Mouse (Mus musculus): Measurements from ENCODE around the gene Pnpla7. TPM values are rescaled to one million over a fixed set of nuclear protein-coding genes. Genes with fewer than 3 reads are reported as not detected.

The Pnpla7 gene
- polyA plus RNA-seq, 1 experiment from 2014 or later: 8.2 TPM

- ATAC-seq (ENCODE audit: insufficient number of reproducible peaks, insufficient read depth, low FRiP score, low TSS enrichment, low read depth): no peak
These were observed 123.1 kb downstream of the Pnpla7 start for GRCm38 (mm10) chr2:25098956-25099355.

GRCm38 (mm10) chr2:25099703-25100102 lies 123.9 kb downstream of the Pnpla7 start:
- H3K36me3 ChIP-seq: no peaks in the 10 kb centered on the region
- peaks cover 5% of the 10 kb centered on the region; the same call in 1 of the 2 replicates for H3K4me1 ChIP-seq (replicated peaks)
- H3K27ac ChIP-seq: no peak overlapping the region
- no peak for ATAC-seq (ENCODE audit: insufficient number of reproducible peaks, insufficient read depth, low FRiP score, low TSS enrichment, low read depth)
- no peaks in the 10 kb centered on the region for H3K9me3 ChIP-seq
- H3K27me3 ChIP-seq: peaks cover 17% of the 10 kb centered on the region
- no peak overlapping the region for H3K9ac ChIP-seq (replicated peaks)
- 69% methylated on average over 3 of the region's 3 CpGs for WGBS
- no peak overlapping the region for H3K4me3 ChIP-seq (replicated peaks)
- H3K4me2 ChIP-seq: no peak overlapping the region

More at GRCm38 (mm10) chr2:25098956-25099355, 123.1 kb downstream of the Pnpla7 start:
- H3K27me3 ChIP-seq: peaks cover 25% of the 10 kb centered on the region
- H3K27ac ChIP-seq: no peak overlapping the region
- no peaks in the 10 kb centered on the region for H3K9me3 ChIP-seq
- H3K4me1 ChIP-seq (replicated peaks): peaks cover 6% of the 10 kb centered on the region; the same call in 1 of the 2 replicates
- H3K36me3 ChIP-seq: no peaks in the 10 kb centered on the region
- H3K9ac ChIP-seq (replicated peaks): no peak overlapping the region; the same call in 1 of the 2 replicates
- 46% methylated on average over 5 of the region's 5 CpGs for WGBS
- H3K4me3 ChIP-seq (replicated peaks): no peak overlapping the region
- no peak overlapping the region for H3K4me2 ChIP-seq

Small RNA genes lying within 50 kb of the gene (microRNA-seq; reads per million reads assigned to microRNA genes)
- gene Gm22875: not detected
- gene Gm24328: not detected
- not detected for gene Mir7664

Other genes with a start within 250 kb of the Pnpla7 start
- 1.6 and 1.9 TPM in 2 replicates for gene Cacna1b, start 212.9 kb upstream of the Pnpla7 start, polyA plus RNA-seq (2016; fragmentation: Nextera tagmentation; extraction: Ambion mirVana)
- 122 and 130 TPM in 2 replicates for gene Ehmt1, start 56.4 kb upstream of the Pnpla7 start, polyA plus RNA-seq (2016; fragmentation: Nextera tagmentation; extraction: Ambion mirVana)
- gene Arrdc1, start 40.8 kb upstream of the Pnpla7 start, polyA plus RNA-seq (2016; fragmentation: Nextera tagmentation; extraction: Ambion mirVana): 21.3 and 21.6 TPM in 2 replicates
- 25.3 and 26.8 TPM in 2 replicates for gene Zmynd19, start 26.2 kb upstream of the Pnpla7 start, polyA plus RNA-seq (2016; fragmentation: Nextera tagmentation; extraction: Ambion mirVana)
- gene Dph7, start 13.6 kb upstream of the Pnpla7 start, polyA plus RNA-seq (2016; fragmentation: Nextera tagmentation; extraction: Ambion mirVana): 37.5 and 38.7 TPM in 2 replicates
- gene Mrpl41, start 935 bp upstream of the Pnpla7 start, polyA plus RNA-seq (2016; fragmentation: Nextera tagmentation; extraction: Ambion mirVana): 132 and 147 TPM in 2 replicates
- gene Nsmf, start 78.3 kb downstream of the Pnpla7 start, polyA plus RNA-seq (2016; fragmentation: Nextera tagmentation; extraction: Ambion mirVana): 77.8 and 90.6 TPM in 2 replicates
- gene Entpd8, start 104.3 kb downstream of the Pnpla7 start, polyA plus RNA-seq (2016; fragmentation: Nextera tagmentation; extraction: Ambion mirVana): not detected in 2 replicates
- gene Noxa1, start 119.1 kb downstream of the Pnpla7 start, polyA plus RNA-seq (2016; fragmentation: Nextera tagmentation; extraction: Ambion mirVana): 0.13 TPM in 1 of 2 replicates, not detected in the other
- 20.6 and 23.1 TPM in 2 replicates for gene Nrarp, start 204.7 kb downstream of the Pnpla7 start, polyA plus RNA-seq (2016; fragmentation: Nextera tagmentation; extraction: Ambion mirVana)
- 2.9 and 3.2 TPM in 2 replicates for gene Tor4a, start 220.9 kb downstream of the Pnpla7 start, polyA plus RNA-seq (2016; fragmentation: Nextera tagmentation; extraction: Ambion mirVana)
- 118 and 121 TPM in 2 replicates for gene Nelfb, start 235.5 kb downstream of the Pnpla7 start, polyA plus RNA-seq (2016; fragmentation: Nextera tagmentation; extraction: Ambion mirVana)
- gene Stpg3, start 238.6 kb downstream of the Pnpla7 start, polyA plus RNA-seq (2016; fragmentation: Nextera tagmentation; extraction: Ambion mirVana): not detected in 2 replicates
- gene Fam166a, start 242.7 kb downstream of the Pnpla7 start, polyA plus RNA-seq (2016; fragmentation: Nextera tagmentation; extraction: Ambion mirVana): not detected in 2 replicates
- 481 and 489 TPM in 2 replicates for gene Tubb4b, start 248.7 kb downstream of the Pnpla7 start, polyA plus RNA-seq (2016; fragmentation: Nextera tagmentation; extraction: Ambion mirVana)

Data from limb, embryonic 12.5 days (tissue).